Mouse (Mus musculus) naive thymus-derived CD4-positive, alpha-beta T cell, adult 2 months (primary cell): ENCODE data around the gene BC052040.

Source experiments
- DNase-seq: peaks from one replicate; pipeline ENCODE4 v3.0.0-alpha.2; 2011; ENCODE audit warnings: low read depth

The BC052040 gene

GRCm38 (mm10) chr2:115702610-115703009 lies 121.1 kb downstream of the BC052040 start:
- DNase-seq: no peak

GRCm38 (mm10) chr2:115717535-115717934 lies 136.0 kb downstream of the BC052040 start:
- DNase-seq: no peak

GRCm38 (mm10) chr2:115717980-115718379 lies 136.5 kb downstream of the BC052040 start:
- no peak for DNase-seq

GRCm38 (mm10) chr2:115723452-115723851 lies 141.9 kb downstream of the BC052040 start:
- DNase-seq: no peak

GRCm38 (mm10) chr2:115724216-115724615 lies 142.7 kb downstream of the BC052040 start:
- no peak for DNase-seq

GRCm38 (mm10) chr2:115724726-115725125 lies 143.2 kb downstream of the BC052040 start:
- DNase-seq: no peak

GRCm38 (mm10) chr2:115725503-115725902 lies 144.0 kb downstream of the BC052040 start:
- DNase-seq: no peak

- no peak for DNase-seq
Measured at GRCm38 (mm10) chr2:115725926-115726325, 144.4 kb downstream of the BC052040 start.

GRCm38 (mm10) chr2:115726806-115727205 lies 145.3 kb downstream of the BC052040 start:
- no peak for DNase-seq

GRCm38 (mm10) chr2:115728627-115729026 lies 147.1 kb downstream of the BC052040 start:
- DNase-seq: no peak

GRCm38 (mm10) chr2:115730502-115730901 lies 149.0 kb downstream of the BC052040 start:
- DNase-seq: no peak

GRCm38 (mm10) chr2:115731171-115731570 lies 149.7 kb downstream of the BC052040 start:
- DNase-seq: no peak

GRCm38 (mm10) chr2:115732572-115732971 lies 151.1 kb downstream of the BC052040 start:
- DNase-seq: no peak

GRCm38 (mm10) chr2:115733017-115733692 lies 151.6 kb downstream of the BC052040 start:
- no peak for DNase-seq

GRCm38 (mm10) chr2:115734850-115735249 lies 153.3 kb downstream of the BC052040 start:
- no peak for DNase-seq

GRCm38 (mm10) chr2:115736416-115736815 lies 154.9 kb downstream of the BC052040 start:
- no peak for DNase-seq

- no peak for DNase-seq
Measured at GRCm38 (mm10) chr2:115737966-115738365, 156.4 kb downstream of the BC052040 start.

- no peak for DNase-seq
Measured at GRCm38 (mm10) chr2:115742061-115742460, 160.5 kb downstream of the BC052040 start.

- DNase-seq: no peak
Measured at GRCm38 (mm10) chr2:115747639-115748038, 166.1 kb downstream of the BC052040 start.

GRCm38 (mm10) chr2:115751177-115751576 lies 169.7 kb downstream of the BC052040 start:
- DNase-seq: no peak

- no peak for DNase-seq
Measured at GRCm38 (mm10) chr2:115757685-115758084, 176.2 kb downstream of the BC052040 start.

- DNase-seq: no peak
Measured at GRCm38 (mm10) chr2:115758542-115758941, 177.0 kb downstream of the BC052040 start.

GRCm38 (mm10) chr2:115764595-115765305 lies 183.2 kb downstream of the BC052040 start:
- DNase-seq: no peak
